Mouse (Mus musculus) embryonic fibroblast, embryonic 13.5 days (primary cell): ENCODE measurements around the gene Krtap4-1.

Experiments
- CTCF ChIP-seq: IDR thresholded peaks from 2 replicates; pipeline ENCODE4 v1.5.1; 2011; ENCODE audit warnings: mild to moderate bottlenecking, control low read depth, low read length, moderate library complexity, borderline replicate concordance; ENCODE audit not compliant: insufficient read depth
- POLR2A ChIP-seq: IDR thresholded peaks from 2 replicates; pipeline ENCODE4 v1.6.1; 2011; ENCODE audit warnings: low read depth, mild to moderate bottlenecking, control low read depth, low read length, moderate library complexity

DNA sequence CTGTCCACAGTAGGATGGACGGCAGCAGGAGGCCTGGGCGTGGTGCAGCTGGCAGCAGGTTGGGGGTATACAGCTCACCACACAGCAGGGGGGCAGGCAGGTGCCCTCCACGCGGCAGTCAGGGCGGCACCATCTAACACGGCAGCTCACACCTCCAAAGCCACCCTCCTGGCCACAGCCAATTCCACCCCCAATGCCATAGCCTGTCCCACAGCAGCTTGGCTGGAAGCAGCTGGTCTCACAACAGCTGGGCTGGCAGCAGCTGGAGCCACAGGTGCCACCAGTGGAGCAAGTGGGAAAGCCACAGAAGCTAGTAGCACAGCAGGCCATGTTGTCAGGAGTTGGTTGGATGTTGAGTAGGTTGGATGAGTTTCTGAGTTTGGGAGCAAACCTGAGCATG is 47.4 kb downstream of the Krtap4-1 start, which contains the start of gene Krtap1-5:
- TF ChIP-seq CTCF, result no peak
- TF ChIP-seq POLR2A, result no peak
